Mouse (Mus musculus) forebrain, embryonic 11.5 days (tissue): ENCODE measurements around the gene BC024978. TPM values are rescaled to one million over a fixed set of nuclear protein-coding genes. Genes with fewer than 3 reads are reported as not detected.

ENCODE experiments used
- ATAC-seq: fragments of 200-750 bp; cut with Nextera tagmentation; replicated peaks from 2 replicates; pipeline ENCODE4 v1.8.0; 2017; ENCODE audit warnings: moderate TSS enrichment; ENCODE audit not compliant: low FRiP score
- DNase-seq: peaks from one replicate; pipeline ENCODE4 v3.0.0-alpha.2; 2017; ENCODE audit warnings: low spot score
- H3K27ac ChIP-seq: fragments of 300-500 bp; sonication (generic); 2 replicates; pipeline ENCODE4 v1.5.1; 2014; ENCODE audit warnings: low read depth, low read length
- H3K27me3 ChIP-seq: fragments of 300-500 bp; sonication (generic); 2 replicates; pipeline ENCODE4 v1.6.1; 2014; ENCODE audit warnings: mild to moderate bottlenecking, low read length, mixed read lengths; ENCODE audit not compliant: control insufficient read depth, insufficient read depth
- H3K36me3 ChIP-seq: fragments of 300-500 bp; sonication (generic); 2 replicates; pipeline ENCODE4 v1.6.1; 2014; ENCODE audit warnings: mild to moderate bottlenecking, low read length, moderate library complexity, mixed read lengths; ENCODE audit not compliant: control insufficient read depth, insufficient read depth
- H3K4me1 ChIP-seq: fragments of 300-500 bp; sonication (generic); replicated peaks from 2 replicates; pipeline ENCODE4 v1.6.1; 2014; ENCODE audit warnings: low read length, mixed read lengths; ENCODE audit not compliant: control insufficient read depth, insufficient read depth
- H3K4me2 ChIP-seq: fragments of 300-500 bp; sonication (generic); 2 replicates; pipeline ENCODE4 v1.6.1; 2014; ENCODE audit warnings: low read depth, mild to moderate bottlenecking, low read length, moderate library complexity, mixed read lengths; ENCODE audit not compliant: severe bottlenecking
- H3K4me3 ChIP-seq: fragments of 300-500 bp; sonication (generic); 2 replicates; pipeline ENCODE4 v1.5.1; 2014; ENCODE audit warnings: low read depth, low read length
- H3K9ac ChIP-seq: fragments of 300-500 bp; sonication (generic); 2 replicates; pipeline ENCODE4 v1.6.1; 2014; ENCODE audit warnings: low read length
- H3K9me3 ChIP-seq: fragments of 300-500 bp; sonication (generic); 2 replicates; pipeline ENCODE4 v1.6.1; 2016; ENCODE audit warnings: low read length, mixed read lengths; ENCODE audit not compliant: control insufficient read depth
- WGBS: fragments of 180-500 bp; shearing (Covaris S2); extraction: QIAGEN DNeasy Blood & Tissue Kit; methylation state at CpG from one replicate; pipeline ENCODE4 v1.1.7; 2014; 5-methylcytosine and 5-hydroxymethylcytosine counted together
- polyA plus RNA-seq: library from polyadenylated mRNA; unstranded; fragments of >200 nt; fragmentation: Nextera tagmentation; extraction: Ambion mirVana; gene quantifications from 2 replicates; pipeline ENCODE4 v1.2.1, GENCODE M21; 2014

BC024978 gene
- polyA plus RNA-seq, 1 experiment from 2014 or later, result 4.5 TPM

DNA sequence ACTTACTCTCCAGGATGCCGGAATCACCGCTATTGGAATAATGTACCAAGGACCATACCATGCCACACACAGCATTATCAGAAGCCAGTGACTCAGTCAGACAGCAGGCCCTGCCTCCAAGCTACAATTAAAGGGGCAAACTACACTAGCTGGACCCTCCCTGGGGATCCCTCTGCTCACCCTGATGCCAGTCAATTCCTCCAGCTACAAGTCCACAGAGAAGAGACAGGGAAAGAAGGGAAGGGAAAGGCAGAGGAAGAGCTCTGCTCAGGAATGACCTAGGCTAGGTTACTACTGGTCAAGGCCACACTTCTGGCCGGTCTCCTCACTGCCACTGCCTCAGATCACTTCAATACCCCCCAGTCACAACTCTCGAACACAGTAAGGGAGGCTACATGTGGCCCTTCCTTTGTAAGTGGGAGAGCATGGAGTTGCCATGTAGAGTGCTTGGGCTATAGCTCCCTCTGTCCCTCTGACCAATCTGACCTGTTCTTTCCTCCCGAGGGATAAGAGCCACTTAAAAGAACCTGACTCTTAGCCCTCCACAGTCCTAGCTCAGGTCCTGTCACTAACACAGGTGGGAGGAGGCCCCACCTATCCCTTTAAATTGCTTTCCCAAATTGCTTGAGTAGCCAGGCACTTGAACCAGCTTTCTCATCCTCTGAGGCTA is 32.7 kb upstream of the BC024978 start:
- Histone ChIP-seq H3K9ac (no peak overlapping the region), H3K4me1 (peaks cover 26% of the 10 kb centered on the region), H3K4me3 (no peak overlapping the region), H3K27me3 (no peaks in the 10 kb centered on the region), H3K9me3 (no peaks in the 10 kb centered on the region), H3K36me3 (peaks cover 6% of the 10 kb centered on the region; the same call in 1 of the 2 replicates), H3K4me2 (no peak overlapping the region), H3K27ac (no peak overlapping the region)
- no peak for ATAC-seq
- 86% methylated on average over 5 of the region's 5 CpGs for WGBS
- DNase-seq, result no peak

DNA sequence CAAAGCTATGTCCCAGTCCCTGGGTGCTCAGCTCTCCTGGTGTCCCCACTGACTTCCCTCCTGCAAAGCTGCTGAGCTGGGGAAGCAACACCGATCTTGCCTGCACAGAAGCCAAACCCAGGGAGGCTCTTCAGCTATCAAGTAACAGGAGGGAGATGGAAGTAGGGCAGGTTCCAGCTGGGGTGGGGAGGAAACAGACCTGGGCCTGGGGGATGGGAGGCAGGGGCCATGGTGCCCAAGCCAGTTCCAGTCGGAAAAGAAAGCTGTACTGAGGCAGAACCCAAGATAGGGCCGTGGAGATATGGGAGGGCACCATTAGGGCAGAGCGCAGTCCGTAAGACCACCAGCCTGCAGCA is 32.2 kb upstream of the BC024978 start:
- ATAC-seq (no peak), DNase-seq (no peak)
- Histone ChIP-seq H3K4me1 (peaks cover 26% of the 10 kb centered on the region), H3K9ac (0 out of 2 replicates have a peak overlapping the region, but pooled peaks have one; percentile 23), H3K4me3 (no peak overlapping the region), H3K4me2 (no peak overlapping the region), H3K9me3 (no peaks in the 10 kb centered on the region), H3K27me3 (no peaks in the 10 kb centered on the region), H3K27ac (no peak overlapping the region), H3K36me3 (peaks cover 3% of the 10 kb centered on the region; the same call in 1 of the 2 replicates)
- WGBS, result 87% methylated on average over 5 of the region's 5 CpGs

DNA sequence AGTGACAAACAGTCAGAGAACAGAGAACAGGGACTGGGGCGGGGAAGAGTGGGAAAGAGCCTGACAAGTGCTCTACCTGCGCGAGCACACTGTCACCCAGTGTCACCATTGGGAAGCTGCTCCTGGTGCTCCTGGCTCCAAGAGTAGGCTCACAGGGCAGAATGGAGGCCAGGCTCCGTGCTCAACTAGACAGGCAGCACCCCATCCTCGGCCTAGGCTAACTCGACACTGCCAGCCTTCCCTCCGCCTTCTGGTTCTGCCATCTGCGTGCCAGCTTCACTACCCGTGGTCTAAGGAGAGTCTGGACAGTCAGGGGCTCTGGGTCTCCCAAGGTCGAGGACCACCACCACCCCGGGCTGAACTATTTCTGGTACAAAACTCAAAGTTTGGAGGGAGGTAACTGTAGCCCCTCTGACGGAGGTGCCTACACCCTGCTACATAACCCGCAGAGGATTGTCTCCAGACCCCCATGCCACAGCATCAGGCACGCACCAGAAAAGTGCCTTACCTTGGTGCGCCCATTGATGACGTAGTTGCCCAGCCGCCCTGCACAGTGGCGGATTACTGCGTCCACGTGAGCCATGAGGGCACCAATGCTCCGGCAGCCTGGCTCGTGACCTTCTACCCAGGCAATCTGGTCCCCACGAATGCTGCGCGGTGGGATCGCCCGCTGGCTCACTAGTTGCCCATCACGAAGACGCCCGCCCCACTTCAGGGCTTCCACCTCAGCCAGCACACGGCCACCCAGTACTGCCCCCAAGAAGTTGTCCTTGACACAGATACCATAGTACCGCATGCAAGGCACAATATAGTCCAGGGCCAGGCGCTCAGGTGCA is 31.3 kb upstream of the BC024978 start:
- 86% methylated on average over 33 of the region's 33 CpGs for WGBS
- Histone ChIP-seq H3K9ac (no peak overlapping the region; the same call in 1 of the 2 replicates), H3K4me2 (peak overlapping the region; percentile 70; the same call in 1 of the 2 replicates), H3K36me3 (no peaks in the 10 kb centered on the region; the same call in 1 of the 2 replicates), H3K9me3 (no peaks in the 10 kb centered on the region), H3K27me3 (no peaks in the 10 kb centered on the region), H3K27ac (no peak overlapping the region), H3K4me3 (no peak overlapping the region), H3K4me1 (peaks cover 26% of the 10 kb centered on the region)
- ATAC-seq, result no peak
- no peak for DNase-seq

DNA sequence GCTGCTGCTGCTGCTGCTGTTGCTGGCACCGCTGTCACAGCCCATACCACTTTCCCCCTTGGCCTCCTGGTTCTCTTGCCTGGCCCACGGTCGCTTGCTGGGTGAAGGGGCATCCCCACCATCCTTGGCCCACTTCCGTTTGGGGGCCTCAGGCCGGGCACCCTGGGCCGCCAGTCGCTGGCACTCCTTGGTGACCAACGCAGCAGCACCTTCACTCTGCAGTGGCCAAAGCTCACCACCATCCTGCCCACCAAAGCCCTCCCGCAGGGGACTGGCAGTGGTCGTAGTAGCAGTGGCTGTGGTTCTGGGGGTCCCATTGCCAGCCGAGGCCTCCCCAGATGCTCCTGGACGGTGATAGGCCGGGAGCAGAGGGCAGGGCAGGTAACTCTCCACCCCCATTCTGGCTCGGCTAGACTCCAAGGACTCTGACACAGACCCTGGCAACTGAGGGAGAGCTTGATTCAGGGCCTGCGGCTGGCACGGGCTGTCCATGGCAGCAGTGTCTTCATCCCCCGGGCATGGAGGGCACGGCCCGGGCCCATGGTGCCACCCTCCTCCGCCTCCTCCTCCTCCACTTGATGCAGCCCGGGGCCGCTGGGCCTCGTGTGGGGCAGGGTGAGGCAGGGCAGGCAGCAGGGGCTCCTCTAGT is 30.4 kb upstream of the BC024978 start:
- ATAC-seq (no peak), DNase-seq (no peak)
- Histone ChIP-seq H3K27me3 (no peaks in the 10 kb centered on the region), H3K4me3 (peak overlapping the region; percentile 77), H3K27ac (no peak overlapping the region), H3K9me3 (no peaks in the 10 kb centered on the region), H3K36me3 (no peaks in the 10 kb centered on the region; the same call in 1 of the 2 replicates), H3K4me2 (peak overlapping the region; percentile 70), H3K4me1 (peaks cover 26% of the 10 kb centered on the region), H3K9ac (peak overlapping the region; percentile 83)
- WGBS, result 81% methylated on average over 23 of the region's 23 CpGs

DNA sequence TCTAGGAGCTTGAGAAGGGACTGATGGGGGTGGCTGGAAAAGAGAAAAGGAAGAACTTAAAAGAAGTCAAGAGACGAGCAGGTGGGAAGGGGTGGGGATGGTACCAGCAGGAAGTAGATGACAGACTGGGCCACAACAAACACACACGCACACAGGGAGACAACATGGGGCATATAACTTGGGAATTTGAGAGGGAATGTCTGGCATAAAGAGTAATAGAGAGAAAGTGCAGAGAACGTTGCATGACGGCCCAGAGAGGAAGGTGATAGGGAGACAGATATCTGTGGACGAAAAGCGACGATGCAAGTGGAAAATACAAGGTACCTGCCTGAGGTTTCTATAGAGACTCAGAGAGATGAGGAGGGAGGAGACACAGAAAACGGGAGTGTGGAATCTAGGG is 29.9 kb upstream of the BC024978 start:
- peak; percentile 8 for ATAC-seq
- no peaks in the 10 kb centered on the region for H3K27me3 ChIP-seq
- H3K36me3 ChIP-seq, result no peaks in the 10 kb centered on the region; the same call in 1 of the 2 replicates
- H3K27ac ChIP-seq, result peak overlapping the region; percentile 96
- WGBS, result 6% methylated on average over 8 of the region's 8 CpGs
- DNase-seq, result no peak
- H3K4me1 ChIP-seq, result peaks cover 25% of the 10 kb centered on the region
- peak overlapping the region; percentile 83 for H3K9ac ChIP-seq
- peak overlapping the region; percentile 70 for H3K4me2 ChIP-seq
- H3K4me3 ChIP-seq, result peak overlapping the region; percentile 77
- no peaks in the 10 kb centered on the region for H3K9me3 ChIP-seq

DNA sequence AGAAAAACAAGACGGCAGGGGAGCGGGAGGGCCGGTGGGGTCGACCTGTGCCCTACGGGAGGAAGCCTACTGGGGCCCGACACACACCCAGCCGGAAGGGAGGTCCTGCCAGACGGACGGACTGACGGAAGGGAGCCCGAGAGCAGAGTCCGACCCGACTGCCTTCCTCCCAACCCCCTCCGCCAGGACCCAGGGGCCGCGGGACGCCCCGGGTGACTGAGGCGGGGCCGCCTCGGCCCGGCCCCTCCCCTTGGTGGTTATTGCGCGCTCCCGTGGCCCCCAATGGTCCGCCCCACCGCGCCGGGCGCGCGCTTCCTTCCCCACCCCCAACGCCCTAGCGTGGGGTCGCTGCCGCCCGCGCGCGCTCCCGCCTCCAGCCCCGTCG is 29.4 kb upstream of the BC024978 start:
- Histone ChIP-seq H3K9ac (peak overlapping the region; percentile 83), H3K9me3 (no peaks in the 10 kb centered on the region), H3K27ac (peak overlapping the region; percentile 96), H3K4me3 (peak overlapping the region; percentile 77), H3K4me2 (peak overlapping the region; percentile 70), H3K27me3 (no peaks in the 10 kb centered on the region), H3K4me1 (peaks cover 25% of the 10 kb centered on the region), H3K36me3 (no peaks in the 10 kb centered on the region; the same call in 1 of the 2 replicates)
- ATAC-seq, result peak; percentile 80
- WGBS, result under 1% methylated on average over 29 of the region's 43 CpGs
- peak; percentile 91 for DNase-seq

DNA sequence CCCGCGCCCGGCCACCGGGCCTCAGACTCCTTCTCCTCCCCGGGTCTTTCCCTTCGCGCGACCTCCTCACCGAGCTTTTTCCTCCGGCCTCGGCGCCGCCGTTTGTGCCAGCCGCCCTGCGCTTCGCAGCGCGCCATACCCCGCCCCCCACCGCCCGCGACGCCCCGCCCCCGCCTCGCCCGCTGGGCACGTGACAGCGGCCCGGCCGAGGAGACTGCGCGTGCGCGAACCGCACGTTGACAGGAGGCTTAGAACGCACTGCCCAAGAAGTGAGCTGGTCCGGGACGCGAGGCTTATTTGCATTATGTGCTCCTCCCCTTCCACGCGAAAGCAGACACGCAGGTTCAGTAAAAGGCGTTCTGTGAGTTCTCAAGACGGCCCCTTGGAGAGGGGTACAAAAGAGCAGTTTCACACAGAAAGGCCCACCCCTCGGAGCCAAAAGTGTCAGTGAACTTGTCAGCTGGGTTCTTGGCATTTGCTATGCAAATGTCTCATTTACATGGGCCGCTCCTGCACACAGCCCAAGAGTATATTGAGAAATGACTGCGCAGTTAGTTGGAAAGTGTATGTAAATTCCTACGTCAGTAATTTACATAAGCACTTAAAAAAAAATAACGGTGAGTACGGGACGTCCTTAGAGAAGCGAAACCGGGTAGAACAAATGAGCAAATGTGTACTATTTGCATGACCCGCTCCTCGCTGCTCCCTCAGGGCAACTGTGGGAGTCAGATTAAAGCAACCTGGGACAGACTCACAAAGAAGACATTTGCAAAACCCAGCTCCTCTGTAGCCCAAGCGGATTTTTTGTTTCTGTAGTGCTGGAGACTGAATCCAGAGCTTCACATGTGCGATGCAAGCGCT is 28.7 kb upstream of the BC024978 start, which contains the start of gene Egln2:
Gene Egln2 (minus strand): TSS at position 189 of the 861 bp plus-strand sequence.
- no peaks in the 10 kb centered on the region for H3K27me3 ChIP-seq
- H3K4me3 ChIP-seq, result peak within 1 kb of the TSS; percentile 77
- peaks cover 23% of the 10 kb centered on the region for H3K4me1 ChIP-seq
- H3K9ac ChIP-seq, result peak within 1 kb of the TSS; percentile 83
- peak within 1 kb of the TSS; percentile 96 for H3K27ac ChIP-seq
- ATAC-seq (peak; percentile 85), DNase-seq (peak; percentile 98)
- no peaks in the 10 kb centered on the region; the same call in 1 of the 2 replicates for H3K36me3 ChIP-seq
- 2% methylated on average over 53 of the region's 61 CpGs for WGBS
- H3K9me3 ChIP-seq, result no peaks in the 10 kb centered on the region
- peak within 1 kb of the TSS; percentile 70 for H3K4me2 ChIP-seq
